Mouse (Mus musculus): ENCODE results near the gene Hist2h3c1.
"Not testable (repeated sequence)": the region's sequence is repeated elsewhere in the genome, so short reads cannot be mapped to it uniquely, and the experiment has no call there.

DNA sequence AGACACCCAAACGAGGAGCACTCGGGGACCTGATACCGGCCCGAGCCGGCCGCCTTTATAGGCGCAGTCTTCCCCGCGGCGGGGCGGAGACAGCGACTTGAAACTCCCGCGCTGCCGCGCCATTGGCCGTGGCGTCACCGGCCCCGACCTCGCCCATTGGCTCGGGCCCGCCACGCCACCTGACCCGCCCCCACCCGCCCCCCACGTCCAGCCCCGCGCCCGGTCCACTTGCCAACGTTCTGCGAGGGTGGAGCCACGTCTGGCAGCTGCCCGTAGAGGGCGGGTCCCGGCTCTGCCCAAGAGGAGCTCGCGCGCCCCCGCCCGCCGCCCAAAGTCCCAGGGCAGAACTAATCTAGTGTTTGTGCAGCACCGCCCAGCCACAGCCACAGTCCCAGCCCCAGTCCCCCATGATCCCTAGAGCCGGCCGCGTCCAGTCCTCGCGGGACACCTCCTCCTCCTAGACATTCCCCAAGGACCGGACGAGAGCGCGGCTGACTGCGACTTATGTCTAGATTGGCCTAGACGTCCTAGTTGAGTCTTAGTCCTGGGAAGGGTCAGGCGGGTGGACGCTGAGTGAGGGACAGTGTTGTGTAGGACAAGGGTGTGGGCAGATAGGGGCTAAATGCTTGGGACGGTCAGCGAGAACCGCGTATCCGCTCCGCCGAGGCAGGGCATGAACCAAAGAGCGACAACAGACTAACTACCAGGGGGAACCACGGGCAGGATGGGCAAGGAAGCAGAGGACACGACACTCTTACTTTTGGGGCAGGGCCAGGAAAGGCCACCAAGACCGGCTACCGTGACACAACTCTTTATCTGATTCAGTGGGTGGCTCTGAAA is 7.3 kb upstream of the Hist2h3c1 start, which contains the start of gene Hist2h3c2:
- TF ChIP-seq CTCF, POLR2A (IDR thresholded peaks at IDR 0.05; ENCODE audit: insufficient read depth, low read depth, low read length): not testable (repeated sequence)

All from olfactory bulb, adult 2 months (tissue).